Comparison of ENCODE assay signal across 8 mouse cellular contexts in the genomic region with DNA sequence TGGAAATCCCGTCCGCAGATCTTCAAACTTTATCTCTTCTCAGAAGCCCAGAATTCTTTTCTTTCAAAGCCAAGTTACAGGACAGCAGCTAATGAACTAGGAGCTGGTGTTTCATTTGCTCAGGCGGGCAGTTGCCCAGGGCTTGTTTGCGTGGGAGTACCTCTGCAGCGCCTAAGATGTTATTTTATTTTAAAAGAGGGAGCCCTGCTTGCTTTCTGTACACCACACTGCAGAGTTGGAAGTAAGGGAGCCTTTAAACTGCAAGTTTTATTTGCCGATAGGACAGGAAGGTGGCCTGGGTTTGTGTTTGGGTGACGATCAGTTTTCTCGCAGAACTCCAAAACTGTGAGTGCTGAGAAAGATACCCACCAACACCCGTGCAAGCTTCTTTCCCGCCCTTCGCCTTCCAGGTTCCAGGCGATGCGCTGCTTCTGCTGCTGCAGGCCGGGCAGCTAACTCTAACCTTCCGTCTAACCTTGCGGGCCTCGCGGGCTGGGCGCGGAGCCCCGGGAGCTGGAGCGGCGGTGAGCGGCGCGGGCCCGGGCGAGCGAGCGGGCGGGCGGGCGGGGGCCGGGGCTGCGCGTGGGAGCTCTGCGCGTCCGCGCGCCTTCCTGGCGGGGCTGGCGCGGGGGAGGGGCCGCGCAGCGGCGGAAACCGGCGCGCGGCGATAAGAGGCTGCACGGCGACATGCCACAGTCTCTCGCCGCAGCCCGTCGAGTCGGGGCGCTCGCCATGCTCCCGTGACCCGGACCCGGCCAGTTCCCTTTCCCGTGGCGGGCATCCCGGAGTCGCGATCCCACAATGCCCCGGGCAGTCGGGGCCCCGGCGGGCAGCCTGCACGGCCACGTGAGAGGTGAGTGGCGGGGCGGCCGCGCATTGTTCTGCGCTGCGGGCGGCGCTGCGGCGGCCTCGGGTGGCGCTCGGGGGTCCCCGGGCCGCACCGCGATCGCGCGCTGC. TPM values are rescaled to one million over a fixed set of nuclear protein-coding genes. Genes with fewer than 3 reads are reported as not detected.
DNase-seq lines count a peak whose midpoint lies in the region; ATAC-seq and TF ChIP-seq lines count a peak whose summit lies in the region.

No protein-coding gene starts in this region.

- peak overlapping the region; percentile 78 for H3K4me2 ChIP-seq in heart, embryonic 13.5 days
- peak overlapping the region; percentile 66 for H3K4me2 ChIP-seq in kidney, postnatal 0 days (ENCODE audit: low read length)
- peak overlapping the region; percentile 84 for H3K4me2 ChIP-seq in liver, embryonic 13.5 days

- TF ChIP-seq CTCF in kidney, postnatal 0 days (IDR thresholded peaks at IDR 0.05; ENCODE audit: low read depth), result no peak

- peak; percentile 54 for ATAC-seq in CD4-positive, CD25-positive, alpha-beta regulatory T cell, adult 4 months
- peak; percentile 63 for ATAC-seq in erythroid progenitor cell, adult 5-6 weeks (replicated peaks; ENCODE audit: low FRiP score, poor library complexity, severe bottlenecking)
- ATAC-seq in heart, embryonic 13.5 days (ENCODE audit: extremely low read depth, insufficient number of reproducible peaks, low FRiP score, low TSS enrichment), result peak; percentile 84
- peak; percentile 80 for ATAC-seq in kidney, postnatal 0 days (replicated peaks; ENCODE audit: low FRiP score, low read depth)
- ATAC-seq in liver, embryonic 13.5 days (ENCODE audit: low read depth), result peak; percentile 86

- peak overlapping the region; percentile 91 for H3K4me3 ChIP-seq in heart, embryonic 13.5 days
- peak overlapping the region; percentile 93 for H3K4me3 ChIP-seq in kidney, postnatal 0 days (replicated peaks; ENCODE audit: low read depth, low read length)
- H3K4me3 ChIP-seq in liver, embryonic 13.5 days (replicated peaks), result peak overlapping the region; percentile 98

- no peaks in the 10 kb centered on the region for H3K36me3 ChIP-seq in heart, embryonic 13.5 days
- no peaks in the 10 kb centered on the region for H3K36me3 ChIP-seq in kidney, postnatal 0 days (ENCODE audit: insufficient read depth, low read length)
- H3K36me3 ChIP-seq in liver, embryonic 13.5 days, result no peaks in the 10 kb centered on the region
- no peaks in the 10 kb centered on the region for H3K36me3 ChIP-seq in splenic B cell, adult 2 months (ENCODE audit: control insufficient read depth, insufficient read depth, low read length, poor library complexity, severe bottlenecking)

- WGBS in heart, embryonic 13.5 days, result under 1% methylated on average over 89 of the region's 96 CpGs
- 3% methylated on average over 63 of the region's 96 CpGs for WGBS in kidney, postnatal 0 days
- under 1% methylated on average over 96 of the region's 96 CpGs for WGBS in liver, embryonic 13.5 days (ENCODE audit: insufficient replicate concordance)

- peak overlapping the region; percentile 99 for H3K9ac ChIP-seq in heart, embryonic 13.5 days
- H3K9ac ChIP-seq in kidney, postnatal 0 days (ENCODE audit: low read depth, low read length), result peak overlapping the region; percentile 94
- H3K9ac ChIP-seq in liver, embryonic 13.5 days, result peak overlapping the region; percentile 100

- H3K9me3 ChIP-seq in heart, embryonic 13.5 days, result no peaks in the 10 kb centered on the region
- H3K9me3 ChIP-seq in kidney, postnatal 0 days (replicated peaks; ENCODE audit: low read length), result no peaks in the 10 kb centered on the region
- H3K9me3 ChIP-seq in liver, embryonic 13.5 days (replicated peaks), result no peaks in the 10 kb centered on the region

- DNase-seq in brain, embryonic 18.5 days (ENCODE audit: low read depth, low spot score), result peak; percentile 45
- DNase-seq in kidney, postnatal 0 days (ENCODE audit: low spot score), result peak; percentile 67
- peak; percentile 76 for DNase-seq in liver, embryonic 13.5 days
- peak; percentile 58 to 73 for DNase-seq in natural killer cell, adult 2 months (ENCODE audit: low spot score in 2 of 2)
- peak; percentile 77 for DNase-seq in splenic B cell, adult 2 months (ENCODE audit: low read depth, low spot score)

- H3K27ac ChIP-seq in heart, embryonic 13.5 days (replicated peaks), result peak overlapping the region; percentile 99
- peak overlapping the region; percentile 99 for H3K27ac ChIP-seq in kidney, postnatal 0 days
- H3K27ac ChIP-seq in liver, embryonic 13.5 days, result peak overlapping the region; percentile 98

- peaks cover 52% of the 10 kb centered on the region for H3K4me1 ChIP-seq in heart, embryonic 13.5 days
- H3K4me1 ChIP-seq in kidney, postnatal 0 days (replicated peaks; ENCODE audit: insufficient read depth, low read length), result peaks cover 20% of the 10 kb centered on the region; the same call in 1 of the 2 replicates
- peaks cover 73% of the 10 kb centered on the region for H3K4me1 ChIP-seq in liver, embryonic 13.5 days (replicated peaks)

- H3K27me3 ChIP-seq in heart, embryonic 13.5 days (replicated peaks), result no peaks in the 10 kb centered on the region
- H3K27me3 ChIP-seq in kidney, postnatal 0 days (ENCODE audit: insufficient read depth, low read length), result no peaks in the 10 kb centered on the region
- H3K27me3 ChIP-seq in liver, embryonic 13.5 days, result no peaks in the 10 kb centered on the region
- H3K27me3 ChIP-seq in splenic B cell, adult 2 months (ENCODE audit: control insufficient read depth, insufficient read depth, low read length, poor library complexity, severe bottlenecking), result no peaks in the 10 kb centered on the region

RNA-seq across cellular contexts. Expression of a gene that starts 28.2 kb away (rescaled TPM):
- 1,000 to 10,000 TPM in 1 of 2 experiments, 100 to 1,000 TPM in 1; 862 to 1,011 TPM for polyA plus RNA-seq in CD4-positive, CD25-positive, alpha-beta regulatory T cell, adult 4 months (2017; shearing (Covaris generic))
- total RNA-seq in erythroid progenitor cell, adult 5-6 weeks (2015; ENCODE audit: low replicate concordance), result 290 and 329 TPM in 2 replicates
- 321 and 380 TPM in 2 replicates for total RNA-seq in erythroid progenitor cell, adult 5-6 weeks (2017; ENCODE audit: low replicate concordance)
- polyA plus RNA-seq in heart, embryonic 13.5 days (2015; fragmentation: Nextera tagmentation; extraction: Ambion mirVana), result 60.3 and 66.0 TPM in 2 replicates
- 69.2 and 70.2 TPM in 2 replicates for polyA plus RNA-seq in kidney, postnatal 0 days (2015; fragmentation: Nextera tagmentation; extraction: Ambion mirVana)
- 123 and 153 TPM in 2 replicates for polyA plus RNA-seq in liver, embryonic 13.5 days (2015; fragmentation: Nextera tagmentation; extraction: Ambion mirVana)

Comparison
In these comparisons a context has a peak if more than half of its experiments do, and no peak if none do; other contexts are left out.
1. Peak in every context shown above with its lines: DNase-seq, ATAC-seq, H3K4me3 ChIP-seq and H3K27ac ChIP-seq.